Mouse (Mus musculus) midbrain, postnatal 0 days (tissue): ENCODE measurements around the gene Slf2. TPM values are rescaled to one million over a fixed set of nuclear protein-coding genes. Genes with fewer than 3 reads are reported as not detected.

Source experiments
- ATAC-seq: fragments of 200-750 bp; cut with Nextera tagmentation; 2 replicates; pipeline ENCODE4 v1.8.0; 2017; ENCODE audit warnings: moderate number of reproducible peaks, mild to moderate bottlenecking, moderate TSS enrichment, moderate library complexity; ENCODE audit not compliant: low FRiP score
- DNase-seq: peaks from one replicate; pipeline ENCODE4 v3.0.0-alpha.2; 2015; ENCODE audit warnings: low spot score
- H3K27ac ChIP-seq: fragments of 300-500 bp; sonication (generic); 2 replicates; pipeline ENCODE4 v1.5.1; 2014; ENCODE audit warnings: low read depth, mild to moderate bottlenecking, low read length, mixed read lengths
- H3K27me3 ChIP-seq: fragments of 300-500 bp; sonication (generic); 2 replicates; pipeline ENCODE4 v1.6.1; 2014; ENCODE audit warnings: low read length, control low read depth, mixed read lengths; ENCODE audit not compliant: insufficient read depth
- H3K36me3 ChIP-seq: fragments of 300-500 bp; sonication (generic); 2 replicates; pipeline ENCODE4 v1.6.1; 2014; ENCODE audit warnings: low read length, control low read depth, mixed read lengths; ENCODE audit not compliant: insufficient read depth
- H3K4me1 ChIP-seq: fragments of 300-500 bp; sonication (generic); 2 replicates; pipeline ENCODE4 v1.6.1; 2014; ENCODE audit warnings: mild to moderate bottlenecking, control low read depth, antibody characterized with exemption, low read length, mixed read lengths; ENCODE audit not compliant: insufficient read depth
- H3K4me2 ChIP-seq: fragments of 300-500 bp; sonication (generic); 2 replicates; pipeline ENCODE4 v1.6.1; 2014; ENCODE audit warnings: low read depth, mild to moderate bottlenecking, low read length, mixed read lengths; ENCODE audit not compliant: poor library complexity, severe bottlenecking
- H3K4me3 ChIP-seq: fragments of 300-500 bp; sonication (generic); 2 replicates; pipeline ENCODE4 v1.5.1; 2014; ENCODE audit warnings: low read depth, mild to moderate bottlenecking, low read length, moderate library complexity
- H3K9ac ChIP-seq: fragments of 300-500 bp; sonication (generic); replicated peaks from 2 replicates; pipeline ENCODE4 v1.6.1; 2014; ENCODE audit warnings: mild to moderate bottlenecking, low read length, moderate library complexity, mixed read lengths; ENCODE audit not compliant: poor library complexity, severe bottlenecking
- H3K9me3 ChIP-seq: fragments of 300-500 bp; sonication (generic); 2 replicates; pipeline ENCODE4 v1.6.1; 2016; ENCODE audit warnings: low read length, control low read depth
- CTCF ChIP-seq: IDR thresholded peaks from 2 replicates; pipeline ENCODE4 v1.5.1; 2016; ENCODE audit warnings: antibody characterized with exemption, mild to moderate bottlenecking
- WGBS: fragments of 180-500 bp; shearing (Covaris S2); extraction: QIAGEN DNeasy Blood & Tissue Kit; methylation state at CpG from one replicate; pipeline ENCODE4 v1.1.7; 2014; 5-methylcytosine and 5-hydroxymethylcytosine counted together
- polyA plus RNA-seq: library from polyadenylated mRNA; unstranded; fragments of >200 nt; fragmentation: Nextera tagmentation; extraction: Ambion mirVana; gene quantifications from 2 replicates; pipeline ENCODE4 v1.2.1, GENCODE M21; 2015
- total RNA-seq: library from RNA; depleted of rRNA; stranded (reverse); fragments of >200 nt; gene quantifications from 2 replicates; pipeline ENCODE4 v1.2.3, GENCODE M21; 2014

Gene Slf2
- total and polyA plus RNA-seq, 2 experiments from 2014 or later: 22.6 to 26.8 TPM

- no peak for TF ChIP-seq CTCF
These were observed 2.2 kb downstream of the Slf2 start for GRCm38 (mm10) chr19:44933136-44933535.

GRCm38 (mm10) chr19:44959633-44960032, 28.7 kb downstream of the Slf2 start:
- no peak for ATAC-seq
- no peaks in the 10 kb centered on the region for H3K9me3 ChIP-seq
- no peak for TF ChIP-seq CTCF

More at GRCm38 (mm10) chr19:44933136-44933535, 2.2 kb downstream of the Slf2 start:
- no peaks in the 10 kb centered on the region for H3K27me3 ChIP-seq
- no peak overlapping the region for H3K4me2 ChIP-seq
- 89% methylated on average over 1 of the region's 1 CpGs for WGBS
- H3K9ac ChIP-seq: no peak overlapping the region
- peaks cover 5% of the 10 kb centered on the region; the same call in 1 of the 2 replicates for H3K36me3 ChIP-seq
- no peak for ATAC-seq
- peaks cover 3% of the 10 kb centered on the region; the same call in 1 of the 2 replicates for H3K4me1 ChIP-seq
- DNase-seq: no peak
- no peaks in the 10 kb centered on the region for H3K9me3 ChIP-seq
- H3K27ac ChIP-seq: no peak overlapping the region
- H3K4me3 ChIP-seq: no peak overlapping the region

GRCm38 (mm10) chr19:44965978-44966377, 35.0 kb downstream of the Slf2 start:
- no peak overlapping the region for H3K4me2 ChIP-seq
- no peaks in the 10 kb centered on the region for H3K4me1 ChIP-seq
- H3K27me3 ChIP-seq: no peaks in the 10 kb centered on the region
- WGBS: 100% methylated on average over 1 of the region's 1 CpGs
- H3K27ac ChIP-seq: no peak overlapping the region
- H3K9ac ChIP-seq: no peak overlapping the region
- H3K9me3 ChIP-seq: no peaks in the 10 kb centered on the region
- no peak for ATAC-seq
- DNase-seq: no peak
- no peak overlapping the region for H3K4me3 ChIP-seq
- H3K36me3 ChIP-seq: peaks cover 45% of the 10 kb centered on the region
- peak; percentile 22; the same call in 1 of the 2 replicates for TF ChIP-seq CTCF

More at GRCm38 (mm10) chr19:44959633-44960032, 28.7 kb downstream of the Slf2 start:
- no peaks in the 10 kb centered on the region for H3K27me3 ChIP-seq
- 100% methylated on average over 2 of the region's 2 CpGs for WGBS
- no peak overlapping the region for H3K4me2 ChIP-seq
- no peak overlapping the region for H3K9ac ChIP-seq
- H3K27ac ChIP-seq: no peak overlapping the region
- no peaks in the 10 kb centered on the region for H3K4me1 ChIP-seq
- H3K4me3 ChIP-seq: no peak overlapping the region
- no peak for DNase-seq
- peaks cover 47% of the 10 kb centered on the region for H3K36me3 ChIP-seq

- 93% methylated on average over 3 of the region's 3 CpGs for WGBS
- no peak for TF ChIP-seq CTCF
- no peak for DNase-seq
- H3K27me3 ChIP-seq: no peaks in the 10 kb centered on the region
- H3K4me1 ChIP-seq: no peaks in the 10 kb centered on the region
- H3K9me3 ChIP-seq: no peaks in the 10 kb centered on the region
- H3K4me2 ChIP-seq: no peak overlapping the region
- no peak for ATAC-seq
- H3K9ac ChIP-seq: no peak overlapping the region
- H3K27ac ChIP-seq: no peak overlapping the region
- no peak overlapping the region for H3K4me3 ChIP-seq
- peaks cover 47% of the 10 kb centered on the region for H3K36me3 ChIP-seq
These were observed 37.4 kb downstream of the Slf2 start for GRCm38 (mm10) chr19:44968329-44968728.

GRCm38 (mm10) chr19:44976636-44977035, 45.7 kb downstream of the Slf2 start:
- TF ChIP-seq CTCF: no peak
- H3K36me3 ChIP-seq: peaks cover 78% of the 10 kb centered on the region

GRCm38 (mm10) chr19:44977148-44977547, 46.2 kb downstream of the Slf2 start:
- ATAC-seq: no peak
- no peak overlapping the region for H3K4me2 ChIP-seq
- peaks cover 78% of the 10 kb centered on the region for H3K36me3 ChIP-seq
- TF ChIP-seq CTCF: no peak
- no peaks in the 10 kb centered on the region for H3K9me3 ChIP-seq
- H3K27ac ChIP-seq: no peak overlapping the region
- H3K9ac ChIP-seq: no peak overlapping the region
- no peaks in the 10 kb centered on the region for H3K27me3 ChIP-seq
- DNase-seq: no peak
- no peak overlapping the region for H3K4me3 ChIP-seq
- H3K4me1 ChIP-seq: no peaks in the 10 kb centered on the region
- WGBS: 99% methylated on average over 6 of the region's 6 CpGs

More at GRCm38 (mm10) chr19:44976636-44977035, 45.7 kb downstream of the Slf2 start:
- Histone ChIP-seq H3K4me2 (no peak overlapping the region), H3K27ac (no peak overlapping the region), H3K4me1 (no peaks in the 10 kb centered on the region), H3K9ac (no peak overlapping the region), H3K27me3 (no peaks in the 10 kb centered on the region), H3K4me3 (no peak overlapping the region), H3K9me3 (no peaks in the 10 kb centered on the region)
- ATAC-seq: no peak
- WGBS: 87% methylated on average over 6 of the region's 6 CpGs
- no peak for DNase-seq
